Comparison of ENCODE assay signal across 14 mouse cellular contexts in the genomic region with DNA sequence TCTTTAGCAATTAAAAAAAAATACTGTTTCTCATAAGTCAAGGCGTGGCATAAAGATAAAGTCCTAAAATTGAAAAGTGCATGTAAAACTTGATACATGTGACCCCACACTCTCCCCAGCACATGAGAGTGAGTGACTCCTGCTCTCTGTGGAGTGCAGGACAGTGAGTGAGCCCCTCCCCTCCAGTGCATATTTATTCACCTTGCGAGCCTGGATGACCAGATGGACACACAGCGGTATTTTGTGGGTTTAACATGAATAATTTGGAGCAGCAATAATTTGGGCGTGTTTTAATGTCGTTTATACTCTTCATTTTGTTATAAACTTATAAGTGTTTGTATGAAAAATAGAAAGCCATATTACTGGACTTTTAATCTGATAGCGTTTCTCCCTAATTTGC.
"Had no signal": no experiment of that assay in that cellular context is flagged by ENCODE, and none has a peak within 500 bp of the region (broad histone marks: within the 10 kb centered on the region; RNA-seq: fewer than 3 reads in every experiment).

No protein-coding gene starts in this region.

- H3K9me3 ChIP-seq: limb, embryonic 10.5 days; limb, embryonic 13.5 days; liver, embryonic 13.5 days; midbrain, embryonic 12.5 days had no signal

- H3K4me3 ChIP-seq: layer of hippocampus, adult 2 months; limb, embryonic 10.5 days; limb, embryonic 13.5 days; liver, embryonic 13.5 days; midbrain, embryonic 12.5 days; myocyte had no signal

- H3K27ac ChIP-seq: kidney, postnatal 0 days; layer of hippocampus, adult 2 months; limb, embryonic 10.5 days; limb, embryonic 13.5 days; liver, embryonic 13.5 days; midbrain, embryonic 12.5 days had no signal

- H3K27me3 ChIP-seq: limb, embryonic 13.5 days; liver, embryonic 13.5 days; midbrain, embryonic 12.5 days had no signal

- H3K36me3 ChIP-seq: limb, embryonic 10.5 days; limb, embryonic 13.5 days; liver, embryonic 13.5 days; midbrain, embryonic 12.5 days had no signal

- ATAC-seq: midbrain, embryonic 16.5 days had no signal

- H3K9ac ChIP-seq: limb, embryonic 13.5 days; liver, embryonic 13.5 days; midbrain, embryonic 12.5 days had no signal

- DNase-seq: kidney, postnatal 25 days; layer of hippocampus, adult 9-11 months; liver, embryonic 13.5 days; lung, adult 2 months; lung, postnatal 14 days; lung, postnatal 4 days; thymus, postnatal 25 days had no signal

- H3K4me2 ChIP-seq: limb, embryonic 13.5 days; liver, embryonic 13.5 days; midbrain, embryonic 12.5 days had no signal
